Mouse (Mus musculus): ENCODE results near the gene Wnt10a. TPM values are rescaled to one million over a fixed set of nuclear protein-coding genes. Genes with fewer than 3 reads are reported as not detected.
A peak's percentile ranks its signal among the peaks of the same experiment; 100 is the strongest.

Gene Wnt10a
- polyA plus RNA-seq, 1 experiment from 2014 or later: 0.18 TPM

DNA sequence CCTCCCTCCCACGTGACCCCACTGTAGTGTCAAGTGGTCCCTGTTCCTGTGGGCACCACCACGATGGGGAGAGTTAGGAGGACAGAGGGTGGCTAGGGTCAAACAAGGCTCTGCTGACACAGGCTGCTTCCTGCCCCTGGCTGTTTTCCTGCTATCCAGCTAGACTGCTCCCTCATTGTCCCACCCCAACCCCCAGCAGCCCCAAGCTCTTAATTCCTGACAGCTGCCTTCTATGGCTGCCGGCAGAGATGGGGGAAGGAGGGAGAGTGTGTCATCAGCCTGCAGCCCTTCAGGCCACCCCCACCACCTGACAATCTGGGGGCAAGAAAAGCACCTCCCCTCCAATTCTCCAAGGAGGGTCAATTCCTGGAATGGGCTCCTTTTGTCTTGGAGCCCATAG, 1.2 kb upstream of the Wnt10a start:
- DNase-seq: no peak
- H3K27ac ChIP-seq (ENCODE audit: low read depth): no peak overlapping the region
- no peaks in the 10 kb centered on the region for H3K9me3 ChIP-seq (ENCODE audit: low read length)
- WGBS (ENCODE audit: insufficient replicate concordance): 7% methylated on average over 3 of the region's 3 CpGs
- no peak overlapping the region for H3K4me3 ChIP-seq (ENCODE audit: low read depth, low read length)
- H3K9ac ChIP-seq (replicated peaks): no peak overlapping the region
- TF ChIP-seq EP300 (IDR thresholded peaks at IDR 0.05; ENCODE audit: low read depth) (no peak), CTCF (IDR thresholded peaks at IDR 0.05; ENCODE audit: low read depth) (no peak)
- ATAC-seq: no peak
- H3K4me2 ChIP-seq (ENCODE audit: low read depth, low read length): no peak overlapping the region
- H3K36me3 ChIP-seq (replicated peaks; ENCODE audit: insufficient read depth, low read length): no peaks in the 10 kb centered on the region
- peaks cover 80% of the 10 kb centered on the region for H3K27me3 ChIP-seq (ENCODE audit: insufficient read depth, low read length)
- peaks cover 9% of the 10 kb centered on the region; the same call in 1 of the 2 replicates for H3K4me1 ChIP-seq (ENCODE audit: insufficient read depth)

DNA sequence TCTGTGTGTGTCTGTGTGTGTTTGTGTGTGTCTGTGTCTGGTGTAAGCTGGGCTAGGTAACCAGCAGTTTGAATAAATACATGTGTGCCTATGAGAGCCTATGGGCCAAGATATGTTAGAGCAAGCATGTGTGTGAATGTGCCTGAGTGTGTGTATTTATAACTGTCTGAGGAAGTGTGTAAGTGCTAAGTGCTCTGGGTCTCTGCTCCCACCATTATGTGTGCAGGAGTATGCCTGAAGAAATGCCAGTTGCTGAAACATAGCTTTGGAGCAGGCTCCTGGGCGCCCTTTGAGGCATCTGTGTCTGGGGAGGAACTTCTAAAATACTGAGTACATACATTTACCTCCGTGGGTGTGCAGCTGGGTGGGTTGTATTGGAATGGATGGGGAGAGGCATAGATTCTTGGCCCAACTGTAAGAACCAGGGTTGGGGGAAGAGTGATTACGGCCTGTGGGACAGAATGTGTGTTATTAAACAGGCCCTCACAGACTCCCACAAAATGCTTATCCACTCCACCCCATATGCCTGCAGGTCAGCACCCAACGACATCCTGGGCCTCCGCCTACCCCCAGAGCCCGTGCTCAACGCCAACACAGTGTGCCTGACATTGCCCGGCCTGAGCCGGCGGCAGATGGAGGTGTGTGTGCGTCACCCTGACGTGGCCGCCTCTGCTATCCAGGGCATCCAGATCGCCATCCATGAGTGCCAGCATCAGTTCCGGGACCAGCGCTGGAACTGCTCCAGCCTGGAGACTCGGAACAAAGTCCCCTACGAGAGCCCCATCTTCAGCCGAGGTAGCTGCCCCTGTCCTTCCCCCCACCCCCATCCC, 1.7 kb downstream of the Wnt10a start:
- DNase-seq: no peak
- H3K4me3 ChIP-seq (ENCODE audit: low read depth, low read length): no peak overlapping the region
- no peak overlapping the region for H3K9ac ChIP-seq (replicated peaks)
- peaks cover 9% of the 10 kb centered on the region; the same call in 1 of the 2 replicates for H3K4me1 ChIP-seq (ENCODE audit: insufficient read depth)
- H3K4me2 ChIP-seq (ENCODE audit: low read depth, low read length): no peak overlapping the region
- no peak for ATAC-seq
- H3K9me3 ChIP-seq (ENCODE audit: low read length): no peaks in the 10 kb centered on the region
- H3K27me3 ChIP-seq (ENCODE audit: insufficient read depth, low read length): peaks cover 91% of the 10 kb centered on the region
- no peaks in the 10 kb centered on the region for H3K36me3 ChIP-seq (replicated peaks; ENCODE audit: insufficient read depth, low read length)
- WGBS (ENCODE audit: insufficient replicate concordance): 12% methylated on average over 19 of the region's 19 CpGs
- TF ChIP-seq CTCF (IDR thresholded peaks at IDR 0.05; ENCODE audit: low read depth) (no peak), EP300 (IDR thresholded peaks at IDR 0.05; ENCODE audit: low read depth) (no peak)
- no peak overlapping the region for H3K27ac ChIP-seq (ENCODE audit: low read depth)

DNA sequence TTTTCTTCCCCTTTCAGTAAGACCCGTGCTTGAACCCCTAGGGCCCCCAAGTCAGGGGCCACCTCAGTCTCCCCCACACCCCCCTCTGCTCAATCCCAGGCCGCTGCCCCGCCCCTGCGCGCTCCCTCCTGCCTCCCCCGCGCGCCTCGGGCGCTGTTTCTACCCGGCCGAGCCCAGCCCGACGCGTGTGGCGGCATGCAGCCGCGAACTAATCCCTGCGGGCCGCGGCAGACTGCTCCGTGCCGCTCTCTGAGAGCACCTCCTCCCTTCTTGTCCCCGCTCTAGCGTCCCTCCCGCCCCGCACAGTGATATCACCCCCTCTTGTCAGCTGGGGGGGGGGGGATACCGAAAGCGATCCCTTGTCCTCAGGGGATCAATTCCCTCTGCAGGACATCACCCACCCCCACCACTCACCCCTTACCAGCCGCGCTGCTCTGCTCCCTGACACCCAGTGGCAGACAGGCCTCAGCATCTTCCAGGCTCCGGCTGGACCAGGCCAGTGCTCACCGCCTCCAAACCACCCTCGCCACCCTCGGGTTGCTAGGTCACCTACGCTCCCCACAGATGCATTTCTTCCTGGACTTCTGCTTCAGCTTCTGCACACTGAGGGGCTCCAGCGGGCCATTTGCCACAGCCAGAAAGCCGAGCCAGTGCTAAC, 3.3 kb downstream of the Wnt10a start:
- 0 out of 2 replicates have a peak overlapping the region, but pooled peaks have one; percentile 6 for H3K4me3 ChIP-seq (ENCODE audit: low read depth, low read length)
- WGBS (ENCODE audit: insufficient replicate concordance): 3% methylated on average over 28 of the region's 38 CpGs
- H3K36me3 ChIP-seq (replicated peaks; ENCODE audit: insufficient read depth, low read length): no peaks in the 10 kb centered on the region
- H3K27me3 ChIP-seq (ENCODE audit: insufficient read depth, low read length): peaks cover 94% of the 10 kb centered on the region
- peak overlapping the region; percentile 29; the same call in 1 of the 2 replicates for H3K4me2 ChIP-seq (ENCODE audit: low read depth, low read length)
- no peaks in the 10 kb centered on the region for H3K9me3 ChIP-seq (ENCODE audit: low read length)
- DNase-seq (no peak), ATAC-seq (no peak)
- peaks cover 9% of the 10 kb centered on the region; the same call in 1 of the 2 replicates for H3K4me1 ChIP-seq (ENCODE audit: insufficient read depth)
- H3K9ac ChIP-seq (replicated peaks): no peak overlapping the region
- TF ChIP-seq CTCF (IDR thresholded peaks at IDR 0.05; ENCODE audit: low read depth) (no peak), EP300 (IDR thresholded peaks at IDR 0.05; ENCODE audit: low read depth) (no peak)
- H3K27ac ChIP-seq (ENCODE audit: low read depth): no peak overlapping the region

DNA sequence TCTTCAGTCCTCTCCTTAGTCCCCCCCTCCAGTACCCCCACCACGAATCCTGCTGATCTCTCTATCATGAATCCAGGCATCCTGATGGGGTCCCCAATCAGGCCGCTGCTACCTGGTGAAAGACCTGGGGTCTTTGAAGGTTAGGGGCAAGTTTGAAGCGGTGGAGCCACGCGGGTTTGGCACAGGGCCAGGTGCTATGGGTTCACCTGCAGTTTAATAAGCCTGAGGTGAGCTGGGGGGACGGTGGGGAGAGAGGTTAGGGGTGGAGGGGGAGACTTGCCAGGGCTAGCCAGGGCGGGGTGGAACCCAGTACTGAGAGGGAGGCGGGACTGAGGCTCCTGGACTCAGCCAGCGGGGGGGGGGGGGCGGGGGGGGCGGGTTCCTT, 3.8 kb downstream of the Wnt10a start:
- TF ChIP-seq EP300 (IDR thresholded peaks at IDR 0.05; ENCODE audit: low read depth) (no peak), CTCF (IDR thresholded peaks at IDR 0.05; ENCODE audit: low read depth) (no peak)
- DNase-seq (no peak), ATAC-seq (no peak)
- Histone ChIP-seq H3K36me3 (replicated peaks; ENCODE audit: insufficient read depth, low read length) (no peaks in the 10 kb centered on the region), H3K9ac (replicated peaks) (no peak overlapping the region), H3K27me3 (ENCODE audit: insufficient read depth, low read length) (peaks cover 94% of the 10 kb centered on the region), H3K9me3 (ENCODE audit: low read length) (no peaks in the 10 kb centered on the region), H3K4me3 (ENCODE audit: low read depth, low read length) (0 out of 2 replicates have a peak overlapping the region, but pooled peaks have one; percentile 6), H3K27ac (ENCODE audit: low read depth) (no peak overlapping the region), H3K4me2 (ENCODE audit: low read depth, low read length) (no peak overlapping the region), H3K4me1 (ENCODE audit: insufficient read depth) (peaks cover 9% of the 10 kb centered on the region; the same call in 1 of the 2 replicates)
- 0% methylated on average over 6 of the region's 11 CpGs for WGBS (ENCODE audit: insufficient replicate concordance)

DNA sequence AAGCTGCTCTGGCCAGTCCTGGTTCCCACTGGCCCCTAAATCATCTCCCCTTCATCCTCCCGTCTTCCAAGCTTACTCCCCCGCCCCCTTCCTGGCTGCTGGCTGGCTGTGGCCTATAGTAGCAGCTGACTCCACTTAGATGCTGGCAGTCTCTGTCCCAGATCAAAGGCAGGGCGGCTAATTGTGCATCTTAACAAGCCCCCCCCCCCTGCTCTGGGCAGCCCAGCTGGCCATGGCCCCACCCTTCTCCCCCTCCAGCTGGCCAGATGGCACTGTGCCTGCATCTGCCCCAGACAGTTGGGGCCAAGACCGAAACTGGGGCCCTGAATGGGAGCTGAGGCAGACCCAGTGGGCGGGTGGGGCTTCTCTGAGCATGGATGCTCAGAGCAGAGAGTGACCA, 6.1 kb downstream of the Wnt10a start:
- DNase-seq: no peak
- no peaks in the 10 kb centered on the region for H3K9me3 ChIP-seq (ENCODE audit: low read length)
- no peak overlapping the region for H3K9ac ChIP-seq (replicated peaks)
- no peak overlapping the region for H3K4me3 ChIP-seq (ENCODE audit: low read depth, low read length)
- no peak overlapping the region for H3K27ac ChIP-seq (ENCODE audit: low read depth)
- 0 out of 2 replicates have a peak, but pooled peaks have one; percentile 23 for ATAC-seq
- H3K36me3 ChIP-seq (replicated peaks; ENCODE audit: insufficient read depth, low read length): no peaks in the 10 kb centered on the region
- H3K4me2 ChIP-seq (ENCODE audit: low read depth, low read length): no peak overlapping the region
- peaks cover 4% of the 10 kb centered on the region; the same call in 1 of the 2 replicates for H3K4me1 ChIP-seq (ENCODE audit: insufficient read depth)
- H3K27me3 ChIP-seq (ENCODE audit: insufficient read depth, low read length): peaks cover 91% of the 10 kb centered on the region
- TF ChIP-seq CTCF (IDR thresholded peaks at IDR 0.05; ENCODE audit: low read depth) (no peak), EP300 (IDR thresholded peaks at IDR 0.05; ENCODE audit: low read depth) (no peak)
- 20% methylated on average over 5 of the region's 5 CpGs for WGBS (ENCODE audit: insufficient replicate concordance)

DNA sequence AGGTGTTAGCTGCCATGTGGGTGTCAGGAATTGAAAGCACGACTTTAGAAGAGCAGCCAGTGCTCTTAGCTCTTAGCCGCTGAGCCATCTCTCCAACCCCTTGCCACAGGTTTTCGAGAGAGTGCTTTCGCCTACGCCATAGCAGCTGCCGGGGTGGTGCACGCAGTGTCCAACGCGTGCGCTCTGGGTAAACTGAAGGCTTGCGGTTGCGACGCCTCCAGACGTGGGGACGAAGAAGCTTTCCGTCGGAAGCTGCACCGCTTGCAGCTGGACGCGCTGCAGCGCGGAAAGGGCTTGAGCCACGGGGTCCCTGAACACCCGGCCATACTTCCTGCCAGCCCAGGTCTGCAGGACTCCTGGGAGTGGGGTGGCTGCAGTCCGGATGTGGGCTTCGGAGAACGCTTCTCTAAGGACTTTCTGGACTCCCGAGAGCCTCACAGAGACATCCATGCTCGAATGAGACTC, 9.1 kb downstream of the Wnt10a start:
- TF ChIP-seq EP300 (IDR thresholded peaks at IDR 0.05; ENCODE audit: low read depth) (no peak), CTCF (IDR thresholded peaks at IDR 0.05; ENCODE audit: low read depth) (no peak)
- Histone ChIP-seq H3K27ac (ENCODE audit: low read depth) (no peak overlapping the region), H3K9ac (replicated peaks) (no peak overlapping the region), H3K4me1 (ENCODE audit: insufficient read depth) (peaks cover 9% of the 10 kb centered on the region; the same call in 1 of the 2 replicates), H3K4me2 (ENCODE audit: low read depth, low read length) (peak overlapping the region; percentile 34), H3K4me3 (ENCODE audit: low read depth, low read length) (no peak overlapping the region), H3K9me3 (ENCODE audit: low read length) (no peaks in the 10 kb centered on the region), H3K27me3 (ENCODE audit: insufficient read depth, low read length) (peaks cover 94% of the 10 kb centered on the region), H3K36me3 (replicated peaks; ENCODE audit: insufficient read depth, low read length) (no peaks in the 10 kb centered on the region)
- WGBS (ENCODE audit: insufficient replicate concordance): under 1% methylated on average over 29 of the region's 29 CpGs
- DNase-seq: no peak
- peak; percentile 33; the same call in 1 of the 2 replicates for ATAC-seq

Data from liver, postnatal 0 days (tissue).